ENCODE assay signal across 26 mouse cellular contexts in the genomic region with DNA sequence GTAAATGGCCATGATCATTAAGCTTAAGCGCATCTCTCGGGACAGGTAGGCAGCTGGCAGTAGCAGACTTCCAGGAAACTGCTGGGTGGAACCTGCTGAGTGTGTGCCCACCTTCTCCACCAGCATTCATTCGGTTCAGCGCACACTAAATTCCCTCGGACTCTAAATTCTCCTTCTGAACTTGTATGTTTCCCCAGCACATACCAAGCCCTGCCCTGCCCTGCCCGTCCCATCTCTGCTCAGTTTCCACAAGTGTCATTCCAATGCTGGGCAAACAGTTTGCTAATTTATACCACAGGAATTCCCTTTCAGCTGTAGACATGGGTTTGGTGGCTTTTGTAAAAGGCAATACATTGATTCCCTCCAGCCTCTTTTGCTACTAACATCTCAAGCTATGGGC. TPM values are rescaled to one million over a fixed set of nuclear protein-coding genes. Genes with fewer than 3 reads are reported as not detected.
"Had no signal": no experiment of that assay in that cellular context is flagged by ENCODE, and none has a peak within 500 bp of the region (broad histone marks: within the 10 kb centered on the region; RNA-seq: fewer than 3 reads in every experiment).

No protein-coding gene starts in this region.

- H3K9me3 ChIP-seq: limb, embryonic 12.5 days; limb, embryonic 15.5 days; midbrain, embryonic 13.5 days; neural tube, embryonic 13.5 days had no signal

- H3K4me3 ChIP-seq: limb, embryonic 12.5 days; limb, embryonic 15.5 days; megakaryocyte, embryonic 14.5 days; midbrain, embryonic 10.5 days; midbrain, embryonic 13.5 days; myocyte; neural tube, embryonic 13.5 days had no signal

- ATAC-seq: intestine, embryonic 16.5 days; liver, postnatal 0 days; midbrain, embryonic 13.5 days; midbrain, embryonic 16.5 days had no signal

- H3K9ac ChIP-seq: limb, embryonic 12.5 days; limb, embryonic 15.5 days; liver, embryonic 14.5 days; liver, postnatal 0 days; midbrain, embryonic 13.5 days; neural tube, embryonic 13.5 days had no signal

- DNase-seq: kidney, adult 18-20 months; kidney, adult 9 months; kidney, postnatal 14 days; kidney, postnatal 4 days; left cerebral cortex, postnatal 4 days; liver, postnatal 0 days; retina, postnatal 1 day; right cerebral cortex, postnatal 25 days; spleen, adult 18-20 months; thymus, adult 2 months; thymus, postnatal 14 days; thymus, postnatal 4 days had no signal

- H3K4me2 ChIP-seq: limb, embryonic 12.5 days; limb, embryonic 15.5 days; liver, embryonic 11.5 days; midbrain, embryonic 13.5 days; neural tube, embryonic 13.5 days had no signal

- H3K4me1 ChIP-seq: limb, embryonic 12.5 days; megakaryocyte, embryonic 14.5 days had no signal

- H3K27ac ChIP-seq: limb, embryonic 12.5 days; limb, embryonic 15.5 days; liver, embryonic 14.5 days; macrophage; midbrain, embryonic 10.5 days; midbrain, embryonic 13.5 days; neural tube, embryonic 13.5 days had no signal

- H3K27me3 ChIP-seq: limb, embryonic 12.5 days; limb, embryonic 15.5 days; megakaryocyte, embryonic 14.5 days; midbrain, embryonic 13.5 days; neural tube, embryonic 13.5 days had no signal

RNA-seq across cellular contexts. Expression of a gene that starts 27.6 kb away (rescaled TPM):
- total RNA-seq: monocyte, adult 5-6 weeks; neutrophil, adult 5-6 weeks had no signal
- polyA plus RNA-seq: macrophage had no signal
